Mouse (Mus musculus): ENCODE data around the gene 2210408I21Rik. TPM values are rescaled to one million over a fixed set of nuclear protein-coding genes. Genes with fewer than 3 reads are reported as not detected.

The 2210408I21Rik gene
- polyA plus RNA-seq, 1 experiment from 2014 or later, result 6.1 TPM

DNA sequence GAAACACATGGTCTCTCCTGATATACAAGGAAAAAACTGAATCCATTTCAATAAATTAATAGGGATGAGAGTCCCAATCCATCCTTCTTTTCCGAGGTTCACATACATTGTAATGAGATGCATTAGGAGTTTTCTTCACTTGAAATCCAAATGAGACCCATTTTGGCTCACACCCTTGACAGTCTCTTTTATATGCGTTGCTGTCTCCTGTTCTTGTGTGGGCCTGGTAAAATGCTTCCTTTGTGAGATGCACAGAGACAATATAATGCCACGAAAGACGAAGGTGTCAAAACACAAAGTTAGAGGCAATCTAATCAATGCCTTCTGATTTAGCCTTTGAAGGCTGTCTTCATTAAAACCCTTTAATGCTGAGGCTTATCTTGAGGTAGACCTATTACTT is 252.8 kb downstream of the 2210408I21Rik start:
- Histone ChIP-seq H3K4me1 (ENCODE audit: control insufficient read depth in 2 of 2, insufficient read depth in 2 of 2, low read length in 2 of 2) (no peaks in the 10 kb centered on the region), H3K9ac (ENCODE audit: low read length) (no peak overlapping the region), H3K4me3 (ENCODE audit: control insufficient read depth in 1 of 2, insufficient read depth in 1 of 2, low read depth in 1 of 2, low read length in 2 of 2) (no peak overlapping the region), H3K36me3 (ENCODE audit: control insufficient read depth, insufficient read depth, low read length) (no peaks in the 10 kb centered on the region), H3K9me3 (ENCODE audit: control insufficient read depth, low read length) (no peaks in the 10 kb centered on the region), H3K4me2 (ENCODE audit: low read length) (no peak overlapping the region), H3K27ac (replicated peaks in 1 of 2; ENCODE audit: control insufficient read depth in 1 of 2, insufficient read depth in 1 of 2, low read depth in 2 of 2, low read length in 2 of 2) (no peak overlapping the region), H3K27me3 (ENCODE audit: control insufficient read depth, insufficient read depth, low read length) (no peaks in the 10 kb centered on the region)
- WGBS, result 80% methylated on average over 4 of the region's 4 CpGs
- no peak for ATAC-seq (ENCODE audit: insufficient number of reproducible peaks, insufficient read depth, low FRiP score, low read depth)

DNA sequence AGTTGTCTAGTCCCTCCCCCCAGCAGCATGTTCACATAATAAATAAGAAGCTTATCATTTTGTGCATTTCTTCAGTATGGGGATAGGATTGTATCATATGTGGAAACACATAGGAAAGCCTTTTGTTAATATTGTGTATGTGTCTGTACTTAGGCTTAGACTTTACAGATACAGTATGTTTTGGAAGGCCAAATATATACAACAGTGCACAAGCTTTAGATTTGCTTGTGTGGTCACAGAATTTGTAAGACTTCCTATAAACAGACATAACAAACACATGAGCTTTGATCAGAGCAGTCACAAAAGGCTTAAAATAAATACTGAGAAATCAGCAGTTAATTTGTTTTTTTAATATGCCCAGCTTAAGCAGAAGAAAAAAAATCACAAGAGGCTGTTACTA is 253.9 kb downstream of the 2210408I21Rik start:
- Histone ChIP-seq H3K27me3 (ENCODE audit: control insufficient read depth, insufficient read depth, low read length) (no peaks in the 10 kb centered on the region), H3K4me1 (ENCODE audit: control insufficient read depth in 2 of 2, insufficient read depth in 2 of 2, low read length in 2 of 2) (no peaks in the 10 kb centered on the region), H3K36me3 (ENCODE audit: control insufficient read depth, insufficient read depth, low read length) (no peaks in the 10 kb centered on the region), H3K9ac (ENCODE audit: low read length) (no peak overlapping the region), H3K27ac (replicated peaks in 1 of 2; ENCODE audit: control insufficient read depth in 1 of 2, insufficient read depth in 1 of 2, low read depth in 2 of 2, low read length in 2 of 2) (no peak overlapping the region), H3K4me3 (ENCODE audit: control insufficient read depth in 1 of 2, insufficient read depth in 1 of 2, low read depth in 1 of 2, low read length in 2 of 2) (no peak overlapping the region), H3K4me2 (ENCODE audit: low read length) (no peak overlapping the region), H3K9me3 (ENCODE audit: control insufficient read depth, low read length) (no peaks in the 10 kb centered on the region)
- no peak for ATAC-seq (ENCODE audit: insufficient number of reproducible peaks, insufficient read depth, low FRiP score, low read depth)

DNA sequence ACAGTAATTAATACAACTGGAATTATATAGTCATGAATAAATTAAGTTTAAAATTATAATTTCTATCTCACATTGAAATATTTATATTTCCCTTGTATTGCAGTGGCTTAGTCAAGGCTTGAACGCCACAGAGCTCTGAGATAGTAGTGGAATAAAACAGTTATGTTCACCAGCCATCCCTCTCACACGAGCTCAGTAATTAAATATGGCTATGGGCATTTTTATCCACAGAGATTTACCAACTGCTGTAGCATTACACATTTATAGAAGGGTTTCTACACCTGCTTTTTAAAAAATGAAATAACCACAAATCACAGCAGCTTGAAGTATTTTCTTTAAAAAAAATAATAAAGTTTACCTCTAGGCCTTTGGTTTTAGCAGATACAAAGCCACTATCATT is 261.0 kb downstream of the 2210408I21Rik start:
- Histone ChIP-seq H3K4me3 (ENCODE audit: control insufficient read depth in 1 of 2, insufficient read depth in 1 of 2, low read depth in 1 of 2, low read length in 2 of 2) (no peak overlapping the region), H3K9me3 (ENCODE audit: control insufficient read depth, low read length) (no peaks in the 10 kb centered on the region), H3K4me2 (ENCODE audit: low read length) (no peak overlapping the region), H3K27ac (replicated peaks in 1 of 2; ENCODE audit: control insufficient read depth in 1 of 2, insufficient read depth in 1 of 2, low read depth in 2 of 2, low read length in 2 of 2) (no peak overlapping the region), H3K27me3 (ENCODE audit: control insufficient read depth, insufficient read depth, low read length) (no peaks in the 10 kb centered on the region), H3K4me1 (ENCODE audit: control insufficient read depth in 2 of 2, insufficient read depth in 2 of 2, low read length in 2 of 2) (no peaks in the 10 kb centered on the region), H3K36me3 (ENCODE audit: control insufficient read depth, insufficient read depth, low read length) (no peaks in the 10 kb centered on the region), H3K9ac (ENCODE audit: low read length) (no peak overlapping the region)
- ATAC-seq (ENCODE audit: insufficient number of reproducible peaks, insufficient read depth, low FRiP score, low read depth), result no peak
- WGBS, result 75% methylated on average over 2 of the region's 2 CpGs

DNA sequence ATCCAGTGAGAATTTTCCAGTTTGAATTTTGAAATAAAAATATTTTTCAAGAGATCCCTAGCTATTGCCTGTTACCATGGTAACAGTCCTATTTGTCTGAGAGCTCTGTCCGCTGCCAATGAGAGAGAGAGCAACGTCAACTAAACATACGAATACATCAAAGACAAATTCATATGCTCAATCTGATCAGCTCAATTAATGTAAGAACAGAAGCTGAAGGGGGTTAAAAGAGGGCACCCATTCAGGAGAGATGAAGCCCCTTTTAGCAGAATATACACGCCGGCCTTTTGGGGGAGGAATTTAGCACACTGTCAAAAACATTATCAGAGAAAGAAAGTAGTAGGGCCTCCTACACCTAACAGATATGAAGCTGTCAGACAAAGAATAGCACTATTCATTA is 261.6 kb downstream of the 2210408I21Rik start:
- H3K4me1 ChIP-seq (ENCODE audit: control insufficient read depth in 2 of 2, insufficient read depth in 2 of 2, low read length in 2 of 2), result no peaks in the 10 kb centered on the region
- WGBS, result 73% methylated on average over 5 of the region's 5 CpGs
- H3K4me2 ChIP-seq (ENCODE audit: low read length), result no peak overlapping the region
- H3K9ac ChIP-seq (ENCODE audit: low read length), result no peak overlapping the region
- H3K27ac ChIP-seq (replicated peaks in 1 of 2; ENCODE audit: control insufficient read depth in 1 of 2, insufficient read depth in 1 of 2, low read depth in 2 of 2, low read length in 2 of 2), result no peak overlapping the region
- H3K9me3 ChIP-seq (ENCODE audit: control insufficient read depth, low read length), result no peaks in the 10 kb centered on the region
- no peaks in the 10 kb centered on the region for H3K36me3 ChIP-seq (ENCODE audit: control insufficient read depth, insufficient read depth, low read length)
- no peak for ATAC-seq (ENCODE audit: insufficient number of reproducible peaks, insufficient read depth, low FRiP score, low read depth)
- no peaks in the 10 kb centered on the region for H3K27me3 ChIP-seq (ENCODE audit: control insufficient read depth, insufficient read depth, low read length)
- H3K4me3 ChIP-seq (ENCODE audit: control insufficient read depth in 1 of 2, insufficient read depth in 1 of 2, low read depth in 1 of 2, low read length in 2 of 2), result no peak overlapping the region

DNA sequence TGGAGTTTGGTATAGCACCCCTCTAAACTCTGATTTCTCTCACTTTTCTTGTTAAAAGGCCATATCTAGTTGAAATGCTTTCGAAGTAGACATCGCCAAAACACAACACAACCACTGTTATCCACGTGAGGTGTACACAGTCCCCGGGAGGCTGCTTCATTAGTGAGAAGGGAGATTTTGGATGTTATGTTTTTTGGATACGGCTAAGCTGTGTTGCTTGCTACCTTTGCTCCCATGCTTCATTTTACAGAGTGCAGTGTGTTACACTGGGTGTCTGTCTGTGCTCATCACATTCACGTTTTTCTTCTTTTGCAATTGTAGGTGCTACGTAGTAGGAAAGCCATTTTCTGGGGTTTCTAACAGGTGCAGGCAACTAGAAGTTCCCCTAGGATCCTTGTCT is 262.3 kb downstream of the 2210408I21Rik start:
- WGBS, result 82% methylated on average over 7 of the region's 7 CpGs
- H3K9me3 ChIP-seq (ENCODE audit: control insufficient read depth, low read length), result no peaks in the 10 kb centered on the region
- no peaks in the 10 kb centered on the region for H3K36me3 ChIP-seq (ENCODE audit: control insufficient read depth, insufficient read depth, low read length)
- H3K27me3 ChIP-seq (ENCODE audit: control insufficient read depth, insufficient read depth, low read length), result no peaks in the 10 kb centered on the region
- H3K4me1 ChIP-seq (ENCODE audit: control insufficient read depth in 2 of 2, insufficient read depth in 2 of 2, low read length in 2 of 2), result no peaks in the 10 kb centered on the region
- no peak overlapping the region for H3K4me3 ChIP-seq (ENCODE audit: control insufficient read depth in 1 of 2, insufficient read depth in 1 of 2, low read depth in 1 of 2, low read length in 2 of 2)
- no peak overlapping the region for H3K4me2 ChIP-seq (ENCODE audit: low read length)
- no peak overlapping the region for H3K9ac ChIP-seq (ENCODE audit: low read length)
- H3K27ac ChIP-seq (replicated peaks in 1 of 2; ENCODE audit: control insufficient read depth in 1 of 2, insufficient read depth in 1 of 2, low read depth in 2 of 2, low read length in 2 of 2), result no peak overlapping the region
- ATAC-seq (ENCODE audit: insufficient number of reproducible peaks, insufficient read depth, low FRiP score, low read depth), result no peak

DNA sequence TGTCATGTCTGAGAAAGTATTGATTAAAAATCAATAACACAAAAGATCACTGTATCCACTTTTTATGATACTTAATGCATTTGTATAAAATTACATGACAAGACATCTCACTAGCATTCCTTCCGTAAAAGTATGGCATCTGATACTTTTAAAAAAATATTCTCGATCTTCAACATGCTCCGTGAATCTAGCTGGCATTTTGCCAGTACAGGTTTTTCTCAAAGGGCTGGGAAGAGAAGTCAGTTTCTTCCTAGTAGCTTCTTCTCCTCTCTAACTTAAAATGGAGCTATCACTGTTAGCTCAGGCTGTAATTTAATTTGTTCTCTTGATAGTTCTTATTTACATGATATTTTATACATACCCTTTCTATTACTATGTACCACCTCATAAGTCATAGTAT is 263.1 kb downstream of the 2210408I21Rik start:
- 84% methylated on average over 3 of the region's 3 CpGs for WGBS
- H3K36me3 ChIP-seq (ENCODE audit: control insufficient read depth, insufficient read depth, low read length), result no peaks in the 10 kb centered on the region
- H3K4me1 ChIP-seq (ENCODE audit: control insufficient read depth in 2 of 2, insufficient read depth in 2 of 2, low read length in 2 of 2), result no peaks in the 10 kb centered on the region
- no peak overlapping the region for H3K4me3 ChIP-seq (ENCODE audit: control insufficient read depth in 1 of 2, insufficient read depth in 1 of 2, low read depth in 1 of 2, low read length in 2 of 2)
- no peak overlapping the region for H3K4me2 ChIP-seq (ENCODE audit: low read length)
- no peaks in the 10 kb centered on the region for H3K27me3 ChIP-seq (ENCODE audit: control insufficient read depth, insufficient read depth, low read length)
- no peak overlapping the region for H3K27ac ChIP-seq (replicated peaks in 1 of 2; ENCODE audit: control insufficient read depth in 1 of 2, insufficient read depth in 1 of 2, low read depth in 2 of 2, low read length in 2 of 2)
- no peaks in the 10 kb centered on the region for H3K9me3 ChIP-seq (ENCODE audit: control insufficient read depth, low read length)
- no peak for ATAC-seq (ENCODE audit: insufficient number of reproducible peaks, insufficient read depth, low FRiP score, low read depth)
- H3K9ac ChIP-seq (ENCODE audit: low read length), result no peak overlapping the region

DNA sequence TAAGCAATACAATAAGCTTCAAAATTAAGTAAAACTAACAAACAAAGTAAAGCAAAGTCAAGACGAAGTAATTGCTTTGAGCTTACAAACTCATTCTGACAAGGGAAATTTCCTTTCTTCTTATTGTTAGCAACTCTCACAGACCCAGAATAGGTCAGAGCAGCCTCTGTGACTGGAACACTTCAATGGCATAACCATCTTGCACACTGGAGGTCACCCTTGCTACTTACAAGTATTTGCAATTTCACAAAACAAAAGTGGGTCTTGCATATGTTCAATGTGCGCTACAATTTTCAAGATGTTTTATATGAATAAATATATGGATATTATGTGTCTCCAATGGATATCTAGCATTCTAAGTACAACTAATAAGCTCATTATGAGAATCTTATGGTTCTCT is 265.4 kb downstream of the 2210408I21Rik start:
- WGBS, result 76% methylated on average over 2 of the region's 2 CpGs
- Histone ChIP-seq H3K9ac (ENCODE audit: low read length) (no peak overlapping the region), H3K27me3 (ENCODE audit: control insufficient read depth, insufficient read depth, low read length) (no peaks in the 10 kb centered on the region), H3K27ac (replicated peaks in 1 of 2; ENCODE audit: control insufficient read depth in 1 of 2, insufficient read depth in 1 of 2, low read depth in 2 of 2, low read length in 2 of 2) (no peak overlapping the region), H3K36me3 (ENCODE audit: control insufficient read depth, insufficient read depth, low read length) (no peaks in the 10 kb centered on the region), H3K4me1 (ENCODE audit: control insufficient read depth in 2 of 2, insufficient read depth in 2 of 2, low read length in 2 of 2) (no peaks in the 10 kb centered on the region), H3K9me3 (ENCODE audit: control insufficient read depth, low read length) (no peaks in the 10 kb centered on the region), H3K4me2 (ENCODE audit: low read length) (no peak overlapping the region), H3K4me3 (ENCODE audit: control insufficient read depth in 1 of 2, insufficient read depth in 1 of 2, low read depth in 1 of 2, low read length in 2 of 2) (no peak overlapping the region)
- ATAC-seq (ENCODE audit: insufficient number of reproducible peaks, insufficient read depth, low FRiP score, low read depth), result no peak

DNA sequence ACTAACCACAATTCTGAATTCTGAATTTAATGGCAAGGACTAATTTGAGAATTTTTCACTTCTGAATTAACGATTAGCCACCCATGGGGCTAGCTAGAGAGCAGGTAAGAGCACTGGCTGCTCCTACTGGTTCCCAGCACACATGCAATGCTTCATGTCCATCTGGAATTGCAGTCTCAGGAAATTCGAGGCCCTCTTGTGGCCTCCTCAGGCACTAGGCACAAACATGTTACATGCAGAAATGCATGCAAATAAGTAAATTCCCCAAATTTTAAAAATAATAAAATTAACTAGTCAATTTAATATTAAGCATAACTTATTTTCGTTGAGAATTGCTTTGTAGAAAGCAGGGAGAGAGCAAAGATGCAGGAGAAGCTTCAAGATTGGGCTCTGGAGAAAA is 273.2 kb downstream of the 2210408I21Rik start:
- H3K36me3 ChIP-seq (ENCODE audit: control insufficient read depth, insufficient read depth, low read length), result no peaks in the 10 kb centered on the region
- no peak overlapping the region for H3K27ac ChIP-seq (replicated peaks in 1 of 2; ENCODE audit: control insufficient read depth in 1 of 2, insufficient read depth in 1 of 2, low read depth in 2 of 2, low read length in 2 of 2)
- no peak overlapping the region for H3K4me2 ChIP-seq (ENCODE audit: low read length)
- H3K9me3 ChIP-seq (ENCODE audit: control insufficient read depth, low read length), result no peaks in the 10 kb centered on the region
- no peak overlapping the region for H3K9ac ChIP-seq (ENCODE audit: low read length)
- H3K4me1 ChIP-seq (ENCODE audit: control insufficient read depth in 2 of 2, insufficient read depth in 2 of 2, low read length in 2 of 2), result no peaks in the 10 kb centered on the region
- ATAC-seq (ENCODE audit: insufficient number of reproducible peaks, insufficient read depth, low FRiP score, low read depth), result no peak
- no peaks in the 10 kb centered on the region for H3K27me3 ChIP-seq (ENCODE audit: control insufficient read depth, insufficient read depth, low read length)
- H3K4me3 ChIP-seq (ENCODE audit: control insufficient read depth in 1 of 2, insufficient read depth in 1 of 2, low read depth in 1 of 2, low read length in 2 of 2), result no peak overlapping the region
- WGBS, result 67% methylated on average over 3 of the region's 3 CpGs

Data from heart, embryonic 14.5 days (tissue).